Mouse (Mus musculus) spleen, postnatal 14 days (tissue): Measurements from ENCODE around the gene Wtap.
A peak's percentile ranks its signal among the peaks of the same experiment; 100 is the strongest.
"Not testable (repeated sequence)": the region's sequence is repeated elsewhere in the genome, so short reads cannot be mapped to it uniquely, and the experiment has no call there.

Experiments used
- DNase-seq, 2 experiments: peaks; one replicate each; pipeline ENCODE4 v3.0.0; 2021 to 2022; ENCODE audit warnings: low spot score in 2 of 2

The Wtap gene

GRCm38 (mm10) chr17:12994069-12994468, at the start of gene Wtap:
TSS of gene Wtap (minus strand) at chr17:12994169.
- no peak for DNase-seq

GRCm38 (mm10) chr17:13036627-13037192, 42.7 kb upstream of the Wtap start:
- DNase-seq: not testable (repeated sequence)

GRCm38 (mm10) chr17:13013316-13013715, 19.3 kb upstream of the Wtap start:
- no peak for DNase-seq

- no peak for DNase-seq
These were observed 15.9 kb upstream of the Wtap start for GRCm38 (mm10) chr17:13009887-13010286.

GRCm38 (mm10) chr17:13008528-13008927, 14.6 kb upstream of the Wtap start:
- no peak for DNase-seq

- DNase-seq: peak; percentile 99
These were observed 13.9 kb upstream of the Wtap start for GRCm38 (mm10) chr17:13007730-13008425.

- no peak for DNase-seq
These were observed 13.0 kb upstream of the Wtap start for GRCm38 (mm10) chr17:13006984-13007383.

GRCm38 (mm10) chr17:13006546-13006945, 12.6 kb upstream of the Wtap start, which contains the start of gene Sod2:
TSS of gene Sod2 (plus strand) at chr17:13006846.
- not testable (repeated sequence) for DNase-seq

- not testable (repeated sequence) for DNase-seq
These were observed 10.5 kb upstream of the Wtap start for GRCm38 (mm10) chr17:13004436-13004835.

- DNase-seq: not testable (repeated sequence)
These were observed 8.3 kb upstream of the Wtap start for GRCm38 (mm10) chr17:13002243-13002642.

GRCm38 (mm10) chr17:12999069-12999468, 5.1 kb upstream of the Wtap start:
- no peak for DNase-seq

GRCm38 (mm10) chr17:12997890-12998289, 3.9 kb upstream of the Wtap start:
- DNase-seq: no peak

GRCm38 (mm10) chr17:12996345-12996744, 2.4 kb upstream of the Wtap start:
- peak in 1 of 2 experiments; percentile 36 for DNase-seq

- peak; percentile 83 to 84 for DNase-seq
These were observed 1.4 kb downstream of the Wtap start for GRCm38 (mm10) chr17:12992470-12992991.

GRCm38 (mm10) chr17:12991635-12992358, 2.2 kb downstream of the Wtap start:
- DNase-seq: peak; percentile 83 to 86

- DNase-seq: peak in 1 of 2 experiments; percentile 46
These were observed 2.8 kb downstream of the Wtap start for GRCm38 (mm10) chr17:12991194-12991634.

- no peak for DNase-seq
These were observed 3.3 kb downstream of the Wtap start for GRCm38 (mm10) chr17:12990567-12991145.

- DNase-seq: not testable (repeated sequence)
These were observed 5.9 kb downstream of the Wtap start for GRCm38 (mm10) chr17:12988096-12988495.

GRCm38 (mm10) chr17:12983988-12984387, 10.0 kb downstream of the Wtap start:
- no peak for DNase-seq

- DNase-seq: no peak
These were observed 15.4 kb downstream of the Wtap start for GRCm38 (mm10) chr17:12978546-12978945.

- no peak for DNase-seq
These were observed 20.1 kb downstream of the Wtap start for GRCm38 (mm10) chr17:12973851-12974250.

- DNase-seq: no peak
These were observed 26.8 kb downstream of the Wtap start for GRCm38 (mm10) chr17:12967173-12967572.
